Mouse (Mus musculus): ENCODE results near the gene Ak4.
"Not testable (repeated sequence)": the region's sequence is repeated elsewhere in the genome, so short reads cannot be mapped to it uniquely, and the experiment has no call there.

Ak4 gene

GRCm38 (mm10) chr4:101419151-101419910 is at the start of gene Ak4:
TSS of gene Ak4 (plus strand) at chr4:101419277.
- peak; percentile 74 to 76 for DNase-seq (ENCODE audit: low spot score in 2 of 2)

- DNase-seq (ENCODE audit: low spot score in 2 of 2): no peak
Observed at GRCm38 (mm10) chr4:101369738-101370275, 49.3 kb upstream of the Ak4 start.

GRCm38 (mm10) chr4:101372283-101372682 is 46.8 kb upstream of the Ak4 start:
- no peak for DNase-seq (ENCODE audit: low spot score in 2 of 2)

- no peak for DNase-seq (ENCODE audit: low spot score in 2 of 2)
Observed at GRCm38 (mm10) chr4:101372751-101373150, 46.3 kb upstream of the Ak4 start.

GRCm38 (mm10) chr4:101374104-101374503 is 45.0 kb upstream of the Ak4 start:
- no peak for DNase-seq (ENCODE audit: low spot score in 2 of 2)

- no peak for DNase-seq (ENCODE audit: low spot score in 2 of 2)
Observed at GRCm38 (mm10) chr4:101376835-101377234, 42.2 kb upstream of the Ak4 start.

- DNase-seq (ENCODE audit: low spot score in 2 of 2): no peak
Observed at GRCm38 (mm10) chr4:101378241-101378640, 40.8 kb upstream of the Ak4 start.

- DNase-seq (ENCODE audit: low spot score in 2 of 2): no peak
Observed at GRCm38 (mm10) chr4:101378778-101379177, 40.3 kb upstream of the Ak4 start.

- DNase-seq (ENCODE audit: low spot score in 2 of 2): peak in 1 of 2 experiments; percentile 50
Observed at GRCm38 (mm10) chr4:101385002-101385401, 34.1 kb upstream of the Ak4 start.

GRCm38 (mm10) chr4:101388246-101388645 is 30.8 kb upstream of the Ak4 start:
- no peak for DNase-seq (ENCODE audit: low spot score in 2 of 2)

- not testable (repeated sequence) for DNase-seq (ENCODE audit: low spot score in 2 of 2)
Observed at GRCm38 (mm10) chr4:101388656-101389055, 30.4 kb upstream of the Ak4 start.

GRCm38 (mm10) chr4:101392229-101392628 is 26.8 kb upstream of the Ak4 start:
- peak in 1 of 2 experiments; percentile 34 for DNase-seq (ENCODE audit: low spot score in 2 of 2)

GRCm38 (mm10) chr4:101393292-101393711 is 25.8 kb upstream of the Ak4 start:
- no peak for DNase-seq (ENCODE audit: low spot score in 2 of 2)

- DNase-seq (ENCODE audit: low spot score in 2 of 2): no peak
Observed at GRCm38 (mm10) chr4:101395021-101395533, 24.0 kb upstream of the Ak4 start.

GRCm38 (mm10) chr4:101400025-101400594 is 19.0 kb upstream of the Ak4 start:
- no peak for DNase-seq (ENCODE audit: low spot score in 2 of 2)

GRCm38 (mm10) chr4:101401945-101402344 is 17.1 kb upstream of the Ak4 start:
- no peak for DNase-seq (ENCODE audit: low spot score in 2 of 2)

- no peak for DNase-seq (ENCODE audit: low spot score in 2 of 2)
Observed at GRCm38 (mm10) chr4:101404863-101405262, 14.2 kb upstream of the Ak4 start.

- DNase-seq (ENCODE audit: low spot score in 2 of 2): no peak
Observed at GRCm38 (mm10) chr4:101406411-101407196, 12.5 kb upstream of the Ak4 start.

GRCm38 (mm10) chr4:101416966-101417365 is 2.1 kb upstream of the Ak4 start:
- DNase-seq (ENCODE audit: low spot score in 2 of 2): no peak

- DNase-seq (ENCODE audit: low spot score in 2 of 2): no peak
Observed at GRCm38 (mm10) chr4:101419911-101420880, 1.1 kb downstream of the Ak4 start.

GRCm38 (mm10) chr4:101422996-101423395 is 3.9 kb downstream of the Ak4 start:
- no peak for DNase-seq (ENCODE audit: low spot score in 2 of 2)

All from right cerebral cortex, adult 2 months (tissue).